8 mouse cellular contexts compared by ENCODE assay signal in genomic region chr2:76101889-76102602, GRCm38 (mm10).
DNase-seq lines count a peak whose midpoint lies in the region; ATAC-seq and TF ChIP-seq lines count a peak whose summit lies in the region.

No protein-coding gene starts in this region.

- TF ChIP-seq CTCF in liver, postnatal 0 days (IDR thresholded peaks at IDR 0.05; ENCODE audit: low read depth) = peak; percentile 40

- no peaks in the 10 kb centered on the region for H3K27me3 ChIP-seq in liver, postnatal 0 days (ENCODE audit: insufficient read depth, low read length)
- H3K27me3 ChIP-seq in neural tube, embryonic 11.5 days (ENCODE audit: control insufficient read depth, insufficient read depth, low read length) = no peaks in the 10 kb centered on the region

- H3K9me3 ChIP-seq in liver, postnatal 0 days (ENCODE audit: low read length) = no peaks in the 10 kb centered on the region
- H3K9me3 ChIP-seq in neural tube, embryonic 11.5 days (ENCODE audit: control insufficient read depth, low read length) = no peaks in the 10 kb centered on the region

- no peak overlapping the region for H3K9ac ChIP-seq in liver, postnatal 0 days (replicated peaks)
- no peak overlapping the region for H3K9ac ChIP-seq in neural tube, embryonic 11.5 days (ENCODE audit: low read length)

- H3K4me2 ChIP-seq in liver, postnatal 0 days (ENCODE audit: low read depth, low read length) = no peak overlapping the region
- H3K4me2 ChIP-seq in neural tube, embryonic 11.5 days (ENCODE audit: low read depth) = no peak overlapping the region

- DNase-seq in cerebellum, postnatal 14 days = peak; percentile 34 to 45
- no peak for DNase-seq in cerebellum, adult 11-12 months
- no peak for DNase-seq in liver, postnatal 0 days
- no peak for DNase-seq in liver
- DNase-seq in forelimb bud, embryonic 11.5 days (ENCODE audit: low read depth, low spot score) = peak; percentile 31
- peak; percentile 56 for DNase-seq in neural tube, embryonic 11.5 days (ENCODE audit: low spot score)
- no peak for DNase-seq in T-cell, adult 2 months (ENCODE audit: low spot score)
- DNase-seq in spleen, postnatal 4 days (ENCODE audit: low spot score in 2 of 2) = no peak

- no peak overlapping the region for H3K27ac ChIP-seq in liver, postnatal 0 days (ENCODE audit: low read depth)
- no peak overlapping the region for H3K27ac ChIP-seq in neural tube, embryonic 11.5 days (ENCODE audit: low read depth, low read length)

- ATAC-seq in liver, postnatal 0 days = no peak
- no peak for ATAC-seq in neural tube, embryonic 11.5 days (ENCODE audit: insufficient read depth, low FRiP score, low TSS enrichment)

- no peaks in the 10 kb centered on the region for H3K4me1 ChIP-seq in liver, postnatal 0 days (ENCODE audit: insufficient read depth)
- H3K4me1 ChIP-seq in neural tube, embryonic 11.5 days (ENCODE audit: control insufficient read depth, insufficient read depth, low read length) = peaks cover 3% of the 10 kb centered on the region; the same call in 1 of the 2 replicates

- no peak overlapping the region for H3K4me3 ChIP-seq in liver, postnatal 0 days (ENCODE audit: low read depth, low read length)
- H3K4me3 ChIP-seq in neural tube, embryonic 11.5 days (ENCODE audit: low read depth, low read length) = no peak overlapping the region

- WGBS in liver, postnatal 0 days (ENCODE audit: insufficient replicate concordance) = 65% methylated on average over 14 of the region's 14 CpGs
- WGBS in neural tube, embryonic 11.5 days = 17% methylated on average over 14 of the region's 14 CpGs

- H3K36me3 ChIP-seq in liver, postnatal 0 days (replicated peaks; ENCODE audit: insufficient read depth, low read length) = no peaks in the 10 kb centered on the region
- no peaks in the 10 kb centered on the region for H3K36me3 ChIP-seq in neural tube, embryonic 11.5 days (ENCODE audit: control insufficient read depth, insufficient read depth, low read length)

- TF ChIP-seq EP300 in liver, postnatal 0 days (IDR thresholded peaks at IDR 0.05; ENCODE audit: low read depth) = no peak

Comparison
In these comparisons a context has a peak if more than half of its experiments do, and no peak if none do; other contexts are left out.
1. DNase-seq: peak in cerebellum, postnatal 14 days (2 of 2), forelimb bud, embryonic 11.5 days (single experiment) and neural tube, embryonic 11.5 days (single experiment); none in cerebellum, adult 11-12 months (single experiment), liver, postnatal 0 days (single experiment), liver (single experiment), T-cell, adult 2 months (single experiment) and spleen, postnatal 4 days (0 of 2).